Mouse (Mus musculus): ENCODE data around the gene Ppp2r5a.

- TF ChIP-seq POLR2A (IDR thresholded peaks at IDR 0.05; ENCODE audit: insufficient read depth, low read length) = no peak
- TF ChIP-seq CTCF (IDR thresholded peaks at IDR 0.05; ENCODE audit: low read depth, low read length) = no peak
- no peak for TF ChIP-seq EP300 (IDR thresholded peaks at IDR 0.05; ENCODE audit: insufficient read depth, low read depth, low read length)
These were observed 76.7 kb downstream of the Ppp2r5a start for GRCm38 (mm10) chr1:191326233-191326882.
